Mouse (Mus musculus): Measurements from ENCODE around the gene Sgk1. TPM values are rescaled to one million over a fixed set of nuclear protein-coding genes. Genes with fewer than 3 reads are reported as not detected.

The Sgk1 gene
- total and polyA plus RNA-seq, 3 experiments, result 0.76 to 16.0 (median 4.3) TPM

- Histone ChIP-seq H3K79me2 (replicated peaks; ENCODE audit: control insufficient read depth, extremely low read depth, insufficient read depth, poor library complexity, severe bottlenecking) (no peaks in the 10 kb centered on the region), H3K27ac (ENCODE audit: insufficient read depth, low read depth) (no peak overlapping the region), H3K36me3 (replicated peaks in 1 of 2; ENCODE audit: control insufficient read depth in 1 of 2, insufficient read depth in 1 of 2, low read length in 1 of 2) (no peaks in the 10 kb centered on the region), H3K4me3 (replicated peaks in 1 of 3; ENCODE audit: low read depth in 2 of 3, low read length in 2 of 3, poor library complexity in 1 of 3) (no peak overlapping the region), H3K27me3 (replicated peaks) (no peaks in the 10 kb centered on the region), H3K4me1 (ENCODE audit: control insufficient read depth in 1 of 2, insufficient read depth in 2 of 2) (no peaks in the 10 kb centered on the region; a peak in 1 of 4 replicates), H3K9ac (ENCODE audit: insufficient read depth, low read depth) (no peak overlapping the region), H3K9me3 (replicated peaks; ENCODE audit: low read length) (no peaks in the 10 kb centered on the region), H3K4me2 (ENCODE audit: insufficient read depth, low read depth, poor library complexity, severe bottlenecking) (no peak overlapping the region)
- in situ Hi-C loops (cut with MboI; ENCODE audit: low pct_ligation_motif_present, low pct_unique_long_range_greater_than_20kb, low sequenced_read_pairs) (no loop called here), dilution Hi-C loops (cut with MboI; ENCODE audit: extremely low pct_ligation_motif_present, extremely low pct_unique_long_range_greater_than_20kb, low sequenced_read_pairs) (no loop called here)
- no peak for DNase-seq (ENCODE audit: extremely low read depth)
- TF ChIP-seq MXI1 (IDR thresholded peaks at IDR 0.05; ENCODE audit: low read depth, low read length) (no peak), E2F4 (IDR thresholded peaks at IDR 0.05; ENCODE audit: insufficient replicate concordance, low read depth, low read length) (no peak), EP300 (IDR thresholded peaks at IDR 0.05; ENCODE audit: low read length) (no peak), ZMIZ1 (IDR thresholded peaks at IDR 0.05; ENCODE audit: low read depth, low read length) (no peak), MYC (IDR thresholded peaks at IDR 0.05; ENCODE audit: low read depth, low read length) (no peak)
Measured at GRCm38 (mm10) chr10:21845601-21846282, 36.2 kb upstream of the Sgk1 start.

GRCm38 (mm10) chr10:21846366-21846765 is 35.6 kb upstream of the Sgk1 start:
- Histone ChIP-seq H3K4me3 (replicated peaks in 1 of 3; ENCODE audit: low read depth in 2 of 3, low read length in 2 of 3, poor library complexity in 1 of 3) (no peak overlapping the region), H3K9ac (ENCODE audit: insufficient read depth, low read depth) (no peak overlapping the region), H3K27ac (ENCODE audit: insufficient read depth, low read depth) (no peak overlapping the region), H3K27me3 (replicated peaks) (no peaks in the 10 kb centered on the region), H3K4me2 (ENCODE audit: insufficient read depth, low read depth, poor library complexity, severe bottlenecking) (no peak overlapping the region), H3K36me3 (replicated peaks in 1 of 2; ENCODE audit: control insufficient read depth in 1 of 2, insufficient read depth in 1 of 2, low read length in 1 of 2) (no peaks in the 10 kb centered on the region), H3K9me3 (replicated peaks; ENCODE audit: low read length) (no peaks in the 10 kb centered on the region), H3K4me1 (ENCODE audit: control insufficient read depth in 1 of 2, insufficient read depth in 2 of 2) (peaks cover 0 to 2% of the 10 kb centered on the region in 2 experiments; a peak in 1 of 4 replicates), H3K79me2 (replicated peaks; ENCODE audit: control insufficient read depth, extremely low read depth, insufficient read depth, poor library complexity, severe bottlenecking) (no peaks in the 10 kb centered on the region)
- no peak for DNase-seq (ENCODE audit: extremely low read depth)
- dilution Hi-C loops (cut with MboI; ENCODE audit: extremely low pct_ligation_motif_present, extremely low pct_unique_long_range_greater_than_20kb, low sequenced_read_pairs), result no loop called here
- no peak for TF ChIP-seq ELF1 (IDR thresholded peaks at IDR 0.05; ENCODE audit: low read depth, low read length)
- TF ChIP-seq RAD21 (IDR thresholded peaks at IDR 0.05; ENCODE audit: low read depth, low read length), result no peak
- TF ChIP-seq HCFC1 (IDR thresholded peaks at IDR 0.05; ENCODE audit: low read depth, low read length), result no peak
- in situ Hi-C loops (cut with MboI; ENCODE audit: low pct_ligation_motif_present, low pct_unique_long_range_greater_than_20kb, low sequenced_read_pairs), result no loop called here

- Histone ChIP-seq H3K9ac (ENCODE audit: insufficient read depth, low read depth) (no peak overlapping the region), H3K27ac (ENCODE audit: insufficient read depth, low read depth) (no peak overlapping the region)
- no peak for TF ChIP-seq NELFE (IDR thresholded peaks at IDR 0.05; ENCODE audit: low read depth, low read length)
- TF ChIP-seq EP300 (IDR thresholded peaks at IDR 0.05; ENCODE audit: low read length), result no peak
- no peak for TF ChIP-seq MYC (IDR thresholded peaks at IDR 0.05; ENCODE audit: low read depth, low read length)
- TF ChIP-seq ELF1 (IDR thresholded peaks at IDR 0.05; ENCODE audit: low read depth, low read length), result no peak
- TF ChIP-seq ZMIZ1 (IDR thresholded peaks at IDR 0.05; ENCODE audit: low read depth, low read length), result no peak
Measured at GRCm38 (mm10) chr10:21847026-21847820, 34.8 kb upstream of the Sgk1 start.

More at GRCm38 (mm10) chr10:21847026-21847820, 34.8 kb upstream of the Sgk1 start:
- H3K4me3 ChIP-seq (replicated peaks in 1 of 3; ENCODE audit: low read depth in 2 of 3, low read length in 2 of 3, poor library complexity in 1 of 3), result no peak overlapping the region
- H3K79me2 ChIP-seq (replicated peaks; ENCODE audit: control insufficient read depth, extremely low read depth, insufficient read depth, poor library complexity, severe bottlenecking), result no peaks in the 10 kb centered on the region
- peaks cover 0 to 10% of the 10 kb centered on the region in 2 experiments; a peak in 2 of 4 replicates for H3K4me1 ChIP-seq (ENCODE audit: control insufficient read depth in 1 of 2, insufficient read depth in 2 of 2)
- no peaks in the 10 kb centered on the region for H3K27me3 ChIP-seq (replicated peaks)
- in situ Hi-C loops (cut with MboI; ENCODE audit: low pct_ligation_motif_present, low pct_unique_long_range_greater_than_20kb, low sequenced_read_pairs) (no loop called here), dilution Hi-C loops (cut with MboI; ENCODE audit: extremely low pct_ligation_motif_present, extremely low pct_unique_long_range_greater_than_20kb, low sequenced_read_pairs) (no loop called here)
- H3K4me2 ChIP-seq (ENCODE audit: insufficient read depth, low read depth, poor library complexity, severe bottlenecking), result no peak overlapping the region
- no peaks in the 10 kb centered on the region for H3K9me3 ChIP-seq (replicated peaks; ENCODE audit: low read length)
- H3K36me3 ChIP-seq (replicated peaks in 1 of 2; ENCODE audit: control insufficient read depth in 1 of 2, insufficient read depth in 1 of 2, low read length in 1 of 2), result no peaks in the 10 kb centered on the region
- no peak for DNase-seq (ENCODE audit: extremely low read depth)

Data from CH12.LX (cell line).